Mouse (Mus musculus): ENCODE results near the gene Dcun1d2. TPM values are rescaled to one million over a fixed set of nuclear protein-coding genes. Genes with fewer than 3 reads are reported as not detected.
"Not testable (repeated sequence)": the region's sequence is repeated elsewhere in the genome, so short reads cannot be mapped to it uniquely, and the experiment has no call there.

The Dcun1d2 gene
- total RNA-seq (2014; rRNA removed; ENCODE audit: low replicate concordance) (31.8 and 37.7 TPM in 2 replicates), polyA plus RNA-seq (2015; fragmentation: Nextera tagmentation; extraction: Ambion mirVana) (27.8 and 30.5 TPM in 2 replicates)

DNA sequence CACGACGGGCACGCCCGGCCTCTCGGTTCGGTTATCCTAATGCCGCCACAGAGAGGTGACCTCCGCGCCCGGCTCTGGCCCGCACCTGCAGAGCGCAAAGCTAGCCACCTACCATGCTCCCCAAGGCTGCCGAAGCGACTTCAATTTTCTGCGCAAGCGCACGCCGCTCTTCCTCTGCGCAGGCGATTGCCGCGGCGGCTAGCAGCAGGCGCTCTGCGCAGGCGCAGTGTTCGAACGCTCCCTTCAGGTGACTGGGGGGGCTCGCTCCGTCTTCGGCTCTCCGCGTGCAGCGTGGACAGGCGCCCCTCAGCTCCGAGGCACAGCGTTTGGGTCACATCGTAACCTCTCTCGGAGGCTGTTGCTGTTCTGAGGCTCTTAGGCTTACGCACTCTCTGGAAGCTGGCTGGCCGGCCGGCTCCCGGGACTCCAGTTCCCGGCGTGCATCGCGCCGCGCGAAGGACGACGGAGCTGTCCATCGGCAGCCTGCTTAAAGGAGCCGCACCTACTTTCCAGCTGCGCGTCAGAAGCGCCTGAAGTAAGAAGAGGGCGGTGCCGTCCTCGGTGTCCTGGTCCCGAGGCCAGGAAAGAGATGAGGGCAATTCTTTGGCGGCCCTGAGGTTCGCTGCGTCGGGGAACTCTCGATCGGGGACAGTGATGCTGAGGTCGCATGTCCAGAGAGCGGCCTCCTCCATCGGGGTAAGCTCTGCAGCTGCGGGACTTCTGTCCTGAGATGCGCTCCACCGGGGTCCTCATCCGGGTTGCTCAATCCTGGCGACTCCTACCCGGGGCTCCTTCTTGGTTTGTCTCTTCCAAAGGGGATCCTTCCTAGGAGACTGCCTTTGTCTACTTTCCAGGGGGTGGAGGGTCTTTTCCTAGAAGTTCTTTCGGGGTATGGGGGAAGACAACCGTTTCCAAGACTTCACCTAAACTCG, at the start of gene Dcun1d2, which contains the start of gene Tmco3:
Gene Dcun1d2, minus strand, starts transcription at position 440 of the 932 bp plus-strand sequence.
Gene Tmco3, plus strand, starts transcription at position 499 of the 932 bp plus-strand sequence.
- Histone ChIP-seq H3K4me3 (ENCODE audit: low read depth, low read length) (peak within 1 kb of the TSS; percentile 68), H3K9ac (replicated peaks; ENCODE audit: low read depth, low read length) (peak within 1 kb of the TSS; percentile 66), H3K27me3 (ENCODE audit: control insufficient read depth, insufficient read depth, low read length) (no peaks in the 10 kb centered on the region), H3K4me2 (ENCODE audit: low read depth, low read length) (peak within 1 kb of the TSS; percentile 83), H3K4me1 (ENCODE audit: control insufficient read depth, insufficient read depth) (peaks cover 9% of the 10 kb centered on the region), H3K36me3 (replicated peaks; ENCODE audit: control insufficient read depth, insufficient read depth, low read length) (no peaks in the 10 kb centered on the region), H3K9me3 (replicated peaks; ENCODE audit: control insufficient read depth, low read length) (no peaks in the 10 kb centered on the region), H3K27ac (ENCODE audit: low read depth) (peak within 1 kb of the TSS; percentile 94)
- TF ChIP-seq EP300 (IDR thresholded peaks at IDR 0.05; ENCODE audit: low read depth), result no peak
- no peak for TF ChIP-seq CTCF (IDR thresholded peaks at IDR 0.05; ENCODE audit: low read depth)
- peak; percentile 89 for ATAC-seq (ENCODE audit: insufficient read depth, low read depth)
- peak; percentile 95 for DNase-seq (ENCODE audit: low spot score)
- WGBS, result under 1% methylated on average over 78 of the region's 79 CpGs

DNA sequence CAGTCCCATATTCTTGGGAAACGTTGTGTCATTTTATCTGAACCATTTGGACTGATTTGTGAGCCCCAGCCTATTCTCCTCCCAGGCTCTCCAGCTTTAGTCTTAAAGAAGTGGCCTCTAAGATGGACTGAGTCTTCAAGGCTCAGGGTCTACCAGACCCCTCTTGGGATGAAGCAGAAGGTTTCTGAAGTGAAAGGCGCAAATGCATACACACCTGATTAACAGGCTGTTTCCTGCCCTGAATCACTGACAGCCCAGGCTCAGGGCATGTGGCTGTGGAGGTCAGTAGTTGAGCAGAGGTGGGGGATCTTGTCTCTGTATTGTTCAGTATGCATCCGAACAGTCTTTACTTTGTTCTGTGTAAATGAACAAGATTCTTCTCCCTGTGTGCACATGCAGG, 49.7 kb upstream of the Dcun1d2 start:
- H3K4me2 ChIP-seq (ENCODE audit: low read depth, low read length), result no peak overlapping the region
- H3K27me3 ChIP-seq (ENCODE audit: control insufficient read depth, insufficient read depth, low read length), result no peaks in the 10 kb centered on the region
- TF ChIP-seq CTCF (IDR thresholded peaks at IDR 0.05; ENCODE audit: low read depth), result no peak
- TF ChIP-seq EP300 (IDR thresholded peaks at IDR 0.05; ENCODE audit: low read depth), result no peak
- no peak overlapping the region for H3K27ac ChIP-seq (ENCODE audit: low read depth)
- WGBS, result 68% methylated on average over 3 of the region's 3 CpGs
- peaks cover 12% of the 10 kb centered on the region for H3K4me1 ChIP-seq (ENCODE audit: control insufficient read depth, insufficient read depth)
- no peaks in the 10 kb centered on the region for H3K9me3 ChIP-seq (replicated peaks; ENCODE audit: control insufficient read depth, low read length)
- no peak overlapping the region for H3K4me3 ChIP-seq (ENCODE audit: low read depth, low read length)
- no peak for DNase-seq (ENCODE audit: low spot score)
- no peak for ATAC-seq (ENCODE audit: insufficient read depth, low read depth)
- peaks cover 20% of the 10 kb centered on the region; the same call in 1 of the 2 replicates for H3K36me3 ChIP-seq (replicated peaks; ENCODE audit: control insufficient read depth, insufficient read depth, low read length)
- no peak overlapping the region for H3K9ac ChIP-seq (replicated peaks; ENCODE audit: low read depth, low read length)

DNA sequence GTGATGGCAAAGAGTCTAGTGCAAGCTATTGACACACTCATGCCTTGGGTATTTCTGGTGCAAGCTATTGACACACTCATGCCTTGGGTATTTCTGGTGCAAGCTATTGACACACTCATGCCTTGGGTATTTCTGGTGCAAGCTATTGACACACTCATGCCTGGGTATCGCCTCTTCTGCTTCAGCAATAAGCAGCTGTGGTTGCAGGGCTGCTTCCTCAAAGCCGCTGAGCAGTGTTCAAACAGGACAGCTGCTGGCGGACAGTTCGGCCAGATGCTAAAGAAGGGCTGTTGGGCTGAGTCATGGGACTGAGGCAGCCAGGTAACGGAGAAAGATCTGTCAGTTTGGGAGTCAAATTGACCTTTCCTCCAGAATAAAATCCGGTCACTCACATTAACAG, 49.3 kb upstream of the Dcun1d2 start:
- H3K4me1 ChIP-seq (ENCODE audit: control insufficient read depth, insufficient read depth), result peaks cover 12% of the 10 kb centered on the region
- H3K27ac ChIP-seq (ENCODE audit: low read depth); H3K27me3 ChIP-seq (ENCODE audit: control insufficient read depth, insufficient read depth, low read length); ATAC-seq (ENCODE audit: insufficient read depth, low read depth); H3K4me2 ChIP-seq (ENCODE audit: low read depth, low read length); H3K9ac ChIP-seq (replicated peaks; ENCODE audit: low read depth, low read length); DNase-seq (ENCODE audit: low spot score); H3K9me3 ChIP-seq (replicated peaks; ENCODE audit: control insufficient read depth, low read length); H3K4me3 ChIP-seq (ENCODE audit: low read depth, low read length): not testable (repeated sequence)
- WGBS, result 67% methylated on average over 6 of the region's 6 CpGs
- peaks cover 18% of the 10 kb centered on the region; the same call in 1 of the 2 replicates for H3K36me3 ChIP-seq (replicated peaks; ENCODE audit: control insufficient read depth, insufficient read depth, low read length)

- no peak for ATAC-seq (ENCODE audit: insufficient read depth, low read depth)
- Histone ChIP-seq H3K27ac (ENCODE audit: low read depth) (no peak overlapping the region), H3K9me3 (replicated peaks; ENCODE audit: control insufficient read depth, low read length) (no peaks in the 10 kb centered on the region), H3K4me1 (ENCODE audit: control insufficient read depth, insufficient read depth) (peaks cover 7% of the 10 kb centered on the region), H3K36me3 (replicated peaks; ENCODE audit: control insufficient read depth, insufficient read depth, low read length) (no peaks in the 10 kb centered on the region), H3K9ac (replicated peaks; ENCODE audit: low read depth, low read length) (no peak overlapping the region), H3K27me3 (ENCODE audit: control insufficient read depth, insufficient read depth, low read length) (no peaks in the 10 kb centered on the region), H3K4me2 (ENCODE audit: low read depth, low read length) (no peak overlapping the region), H3K4me3 (ENCODE audit: low read depth, low read length) (no peak overlapping the region)
- TF ChIP-seq EP300 (IDR thresholded peaks at IDR 0.05; ENCODE audit: low read depth) (no peak), CTCF (IDR thresholded peaks at IDR 0.05; ENCODE audit: low read depth) (peak; percentile 14; the same call in 1 of the 2 replicates)
- WGBS, result 32% methylated on average over 1 of the region's 1 CpGs
- no peak for DNase-seq (ENCODE audit: low spot score)
These were observed 46.7 kb upstream of the Dcun1d2 start for GRCm38 (mm10) chr8:13334671-13335070.

GRCm38 (mm10) chr8:13326598-13326997, 38.7 kb upstream of the Dcun1d2 start:
- no peaks in the 10 kb centered on the region for H3K4me1 ChIP-seq (ENCODE audit: control insufficient read depth, insufficient read depth)
- no peak overlapping the region for H3K27ac ChIP-seq (ENCODE audit: low read depth)
- ATAC-seq (ENCODE audit: insufficient read depth, low read depth) (no peak), DNase-seq (ENCODE audit: low spot score) (peak; percentile 28)
- no peak overlapping the region for H3K4me2 ChIP-seq (ENCODE audit: low read depth, low read length)
- H3K9ac ChIP-seq (replicated peaks; ENCODE audit: low read depth, low read length), result no peak overlapping the region
- 0 out of 2 replicates have a peak, but pooled peaks cover 7% of the 10 kb centered on the region for H3K36me3 ChIP-seq (replicated peaks; ENCODE audit: control insufficient read depth, insufficient read depth, low read length)
- TF ChIP-seq EP300 (IDR thresholded peaks at IDR 0.05; ENCODE audit: low read depth) (no peak), CTCF (IDR thresholded peaks at IDR 0.05; ENCODE audit: low read depth) (peak; percentile 52)
- WGBS, result 34% methylated on average over 5 of the region's 5 CpGs
- no peaks in the 10 kb centered on the region for H3K27me3 ChIP-seq (ENCODE audit: control insufficient read depth, insufficient read depth, low read length)
- no peak overlapping the region for H3K4me3 ChIP-seq (ENCODE audit: low read depth, low read length)
- H3K9me3 ChIP-seq (replicated peaks; ENCODE audit: control insufficient read depth, low read length), result no peaks in the 10 kb centered on the region
